Mouse (Mus musculus): ENCODE data around the gene Mthfsd.

DNA sequence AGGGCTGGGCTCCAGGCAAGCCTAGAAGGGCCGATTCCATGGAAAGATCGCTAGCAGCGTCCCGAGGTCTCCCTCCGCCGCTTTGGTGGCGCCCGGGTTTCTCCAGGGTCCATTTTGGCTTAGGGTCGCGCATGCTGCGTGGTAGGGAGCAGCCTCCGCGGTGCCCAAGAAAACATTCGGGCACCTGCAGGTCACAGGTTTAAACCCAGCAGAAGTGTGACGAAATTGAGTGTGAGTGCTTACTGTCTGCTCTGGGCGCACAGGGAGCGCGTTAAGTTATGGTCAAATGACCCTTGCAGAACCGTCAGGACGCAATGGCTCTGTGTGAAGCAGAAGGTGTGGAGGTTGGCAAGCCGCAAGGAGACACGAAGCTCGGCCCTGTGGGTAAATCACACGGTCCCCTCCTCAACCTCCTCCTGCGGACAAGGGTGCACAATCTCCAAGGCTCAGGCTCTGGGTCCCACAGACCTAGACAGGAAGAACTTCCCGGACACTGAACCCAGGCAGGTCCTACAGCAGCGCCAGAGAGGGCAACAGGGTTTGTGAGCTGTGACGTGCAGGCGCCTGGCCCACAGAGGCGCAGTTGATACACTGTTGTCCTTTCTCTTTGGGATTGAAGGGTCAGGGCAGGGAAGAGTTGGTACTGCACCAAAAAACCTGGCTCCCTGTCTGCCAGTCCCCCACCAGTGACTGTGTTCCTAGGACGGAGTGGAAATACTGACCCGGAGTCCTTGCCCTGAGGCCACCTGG lies 18.4 kb downstream of the Mthfsd start:
- TF ChIP-seq CTCF (IDR thresholded peaks at IDR 0.05; ENCODE audit: insufficient read depth, low read length) = no peak
- TF ChIP-seq POLR2A (IDR thresholded peaks at IDR 0.05; ENCODE audit: borderline replicate concordance, extremely low read depth, low read depth, low read length) = no peak; the same call in 1 of the 2 replicates
